Mouse (Mus musculus) urinary bladder, postnatal 25 days (tissue): ENCODE measurements around the gene Gm47969.
"Not testable (repeated sequence)": the region's sequence is repeated elsewhere in the genome, so short reads cannot be mapped to it uniquely, and the experiment has no call there.

ENCODE experiments used
- DNase-seq: peaks from one replicate; pipeline ENCODE4 v3.0.0; 2022; ENCODE audit warnings: low spot score

Gm47969 gene

GRCm38 (mm10) chr1:83044882-83045427 lies at the start of gene Gm47969:
TSS of gene Gm47969 (plus strand) at chr1:83044932.
- DNase-seq: no peak

DNA sequence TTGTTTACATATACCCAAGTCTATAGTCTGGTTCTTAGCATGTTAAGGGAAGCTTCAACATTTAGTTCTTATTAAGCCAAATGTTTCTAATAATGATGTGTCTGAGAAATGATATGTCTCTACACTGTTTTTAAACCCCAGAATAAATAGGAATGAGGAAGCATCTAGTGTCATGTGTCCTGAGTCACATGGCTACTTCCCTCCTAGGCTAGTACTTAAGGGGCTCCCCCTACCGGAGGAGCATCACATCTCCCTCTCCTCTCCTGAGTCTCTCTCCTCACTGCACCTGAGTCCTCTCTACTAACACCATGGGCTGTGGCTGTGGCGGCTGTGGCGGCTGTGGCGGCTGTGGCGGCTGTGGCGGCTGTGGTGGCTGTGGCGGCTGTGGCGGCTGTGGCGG lies 44.4 kb upstream of the Gm47969 start, which contains the start of gene Gm47959:
Gm47959 (plus strand) TSS at position 243 of the 400 bp plus-strand sequence.
- DNase-seq: not testable (repeated sequence)

GRCm38 (mm10) chr1:83006218-83007179 lies 38.2 kb upstream of the Gm47969 start:
- no peak for DNase-seq

GRCm38 (mm10) chr1:83007471-83007870 lies 37.3 kb upstream of the Gm47969 start:
- DNase-seq: no peak

- no peak for DNase-seq
Observed at GRCm38 (mm10) chr1:83014477-83014876, 30.3 kb upstream of the Gm47969 start.

DNA sequence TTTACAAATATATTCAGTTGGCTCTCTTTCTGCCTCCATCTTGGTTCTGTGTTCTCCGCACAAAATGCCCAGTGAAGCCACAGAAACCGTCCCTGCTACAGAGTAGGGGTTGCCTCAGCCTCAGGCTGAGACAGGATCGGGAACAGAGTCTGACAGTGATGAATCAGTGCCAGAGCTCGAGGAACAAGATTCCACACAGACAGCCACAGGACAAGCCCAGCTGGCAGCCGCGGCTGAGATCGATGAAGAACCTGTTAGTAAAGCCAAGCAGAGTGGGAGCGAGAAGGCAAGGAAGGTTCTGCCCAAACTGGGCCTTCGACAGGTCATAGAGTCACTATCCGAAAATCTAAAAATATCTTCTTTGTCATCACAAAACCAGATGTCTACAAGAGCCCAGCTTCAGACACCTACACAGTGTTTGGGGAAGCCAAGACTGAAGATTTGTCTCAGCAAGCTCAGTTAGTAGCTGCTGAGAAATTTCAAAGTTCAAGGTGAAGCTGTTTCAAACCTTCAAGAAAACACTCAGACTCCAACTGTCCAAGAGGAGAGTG lies 29.3 kb upstream of the Gm47969 start:
- no peak for DNase-seq

- DNase-seq: no peak
Observed at GRCm38 (mm10) chr1:83016556-83016955, 28.2 kb upstream of the Gm47969 start.

DNA sequence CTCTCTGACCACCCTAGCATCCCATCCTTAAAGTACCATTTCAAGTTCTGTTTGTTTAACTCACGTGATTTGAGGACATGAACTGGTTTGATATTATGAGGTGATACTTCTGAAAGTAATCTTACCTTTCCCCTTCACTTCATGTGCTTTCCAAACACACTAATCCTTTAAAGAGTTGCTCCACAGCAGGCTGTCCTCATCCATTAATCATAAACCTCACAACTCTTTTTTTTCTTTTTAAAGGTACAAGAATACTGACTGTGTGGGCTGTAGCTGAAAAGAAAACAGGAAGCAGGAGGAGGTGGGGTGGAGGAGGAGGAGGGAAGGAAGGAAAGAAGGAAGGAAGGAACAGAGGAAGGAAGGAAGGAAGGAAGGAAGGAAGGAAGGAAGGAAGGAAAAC lies 12.8 kb upstream of the Gm47969 start:
- no peak for DNase-seq

DNA sequence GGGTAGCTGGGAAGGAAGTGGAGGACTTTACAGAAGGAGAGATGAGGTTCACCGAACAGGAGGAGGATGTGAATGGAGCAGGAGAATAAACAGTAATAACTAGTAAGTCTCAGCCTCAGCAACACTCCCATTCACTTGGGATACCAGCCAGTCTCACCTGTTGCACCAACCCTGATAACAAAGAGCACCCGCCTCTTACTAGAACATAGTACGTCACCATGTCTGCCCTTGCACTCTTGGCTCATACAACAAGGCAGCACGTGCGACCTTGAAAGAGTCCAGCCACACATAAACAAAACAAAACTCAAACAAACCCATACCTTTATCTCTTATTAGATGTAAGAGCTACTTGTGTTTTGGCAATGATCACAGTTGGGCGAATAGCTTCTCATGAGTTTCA lies 12.2 kb upstream of the Gm47969 start:
- no peak for DNase-seq

- DNase-seq: no peak
Observed at GRCm38 (mm10) chr1:83034509-83034908, 10.2 kb upstream of the Gm47969 start.

DNA sequence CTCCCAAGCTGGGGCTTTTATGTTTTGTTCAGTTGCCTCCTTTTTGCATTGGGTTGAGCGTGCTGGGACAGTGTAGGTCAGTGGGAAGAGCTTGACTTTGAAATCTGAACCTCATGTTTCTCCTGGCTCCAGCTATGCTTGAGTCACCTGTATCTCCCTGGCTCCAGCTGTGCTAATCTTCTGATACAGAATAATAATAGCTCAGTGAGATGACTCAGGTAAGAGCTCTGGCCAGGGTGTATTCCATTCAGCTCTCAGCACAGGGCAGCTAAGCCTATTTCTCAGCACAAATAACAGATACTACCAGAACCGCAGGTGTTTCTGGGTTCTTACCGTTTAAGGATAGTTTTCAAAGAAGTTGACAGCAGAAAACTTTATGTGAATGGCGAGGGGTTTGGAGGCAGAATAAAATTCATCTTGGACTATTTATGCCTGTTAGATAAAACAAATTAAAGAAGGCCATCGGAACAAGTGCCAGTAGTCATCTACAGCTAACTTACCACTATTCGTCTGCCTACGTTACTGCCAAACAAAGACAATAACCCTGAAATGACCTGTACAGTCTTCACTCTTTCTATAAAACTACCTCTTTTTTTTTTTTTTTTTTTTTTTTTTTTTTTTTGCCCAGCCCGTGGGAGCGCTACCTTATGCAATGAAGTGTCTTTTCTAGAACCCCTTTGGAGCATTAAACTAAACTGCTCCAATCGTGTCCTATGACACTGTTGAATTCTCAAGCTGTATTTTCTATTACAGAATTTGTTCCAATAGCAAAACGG lies 7.7 kb upstream of the Gm47969 start:
- no peak for DNase-seq

GRCm38 (mm10) chr1:83038109-83038672 lies 6.5 kb upstream of the Gm47969 start, which contains the start of gene Slc19a3:
TSS of gene Slc19a3 (minus strand) at chr1:83038448.
- peak; percentile 18 for DNase-seq

GRCm38 (mm10) chr1:83039080-83039479 lies 5.7 kb upstream of the Gm47969 start:
- no peak for DNase-seq

- no peak for DNase-seq
Observed at GRCm38 (mm10) chr1:83042380-83042779, 2.4 kb upstream of the Gm47969 start, which contains the start of gene Krtap28-10. TSS of gene Krtap28-10 (minus strand) at chr1:83042480.

DNA sequence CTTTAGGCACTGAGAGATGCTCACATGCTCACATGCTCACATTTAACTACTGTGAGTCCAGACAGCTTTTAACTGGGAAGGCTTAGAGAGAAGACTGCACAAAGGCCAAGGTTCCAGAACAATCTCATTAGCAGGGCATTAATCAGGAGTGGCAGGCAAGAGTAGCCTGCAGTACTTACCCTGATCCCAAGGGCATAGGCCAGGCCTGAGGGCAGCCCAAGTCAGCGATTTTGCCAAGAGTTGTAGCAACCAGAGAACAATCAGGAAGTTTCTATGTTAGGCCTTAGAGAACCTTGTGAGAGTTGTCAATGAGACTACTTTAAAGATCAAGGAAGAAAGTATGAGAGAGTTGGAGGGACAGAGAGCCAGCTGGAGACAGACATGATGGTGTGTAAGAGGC lies 13.7 kb downstream of the Gm47969 start:
- DNase-seq: no peak

GRCm38 (mm10) chr1:83059278-83059677 lies 14.5 kb downstream of the Gm47969 start, which contains the start of gene A030005K14Rik:
TSS of gene A030005K14Rik (minus strand) at chr1:83059378.
- no peak for DNase-seq

- DNase-seq: no peak
Observed at GRCm38 (mm10) chr1:83060643-83061042, 15.9 kb downstream of the Gm47969 start, which contains the start of gene Krtap28-13. TSS of gene Krtap28-13 (plus strand) at chr1:83060930.

DNA sequence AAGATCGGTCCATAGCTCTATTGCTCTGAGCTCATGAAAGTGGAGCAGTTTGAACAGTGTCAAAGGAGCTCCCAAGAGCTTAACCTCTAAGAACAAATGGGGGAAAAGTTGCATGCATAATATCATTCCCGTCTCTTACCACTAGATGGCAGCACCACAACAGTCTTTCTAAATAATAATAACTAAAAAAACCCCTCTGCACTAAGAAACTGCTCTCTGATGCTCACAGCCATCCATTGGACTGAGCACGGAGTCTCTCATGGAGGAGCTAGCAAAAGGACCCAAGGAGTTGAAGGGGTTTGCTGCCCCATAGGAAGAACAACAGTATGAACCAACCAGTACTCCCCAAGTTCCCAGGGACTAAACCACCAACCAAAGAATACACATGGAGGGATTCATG lies 20.1 kb downstream of the Gm47969 start:
- peak; percentile 15 for DNase-seq

DNA sequence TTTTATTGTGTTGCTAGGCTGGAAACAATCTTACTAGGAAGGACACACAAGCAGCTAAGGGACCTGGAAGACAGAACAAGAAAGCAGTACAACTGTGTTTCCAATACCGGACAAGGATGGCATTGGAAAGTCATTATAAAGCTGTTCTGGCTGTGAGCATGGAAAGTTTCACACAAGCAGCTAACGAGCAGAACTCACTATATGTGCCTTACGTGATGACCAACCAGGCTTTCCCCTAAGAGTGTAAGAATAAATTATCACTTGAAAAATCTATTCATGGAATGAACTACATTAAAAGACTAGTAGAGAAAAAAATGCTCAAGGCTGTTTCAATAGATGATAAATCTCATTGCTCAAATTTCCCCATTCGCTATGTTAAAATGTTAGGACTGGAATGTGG lies 21.8 kb downstream of the Gm47969 start:
- DNase-seq: no peak

- DNase-seq: no peak
Observed at GRCm38 (mm10) chr1:83067205-83067604, 22.5 kb downstream of the Gm47969 start.

- no peak for DNase-seq
Observed at GRCm38 (mm10) chr1:83075526-83076189, 30.9 kb downstream of the Gm47969 start.
